Mouse (Mus musculus) neural tube, embryonic 11.5 days (tissue): ENCODE results near the gene Adgrg5. TPM values are rescaled to one million over a fixed set of nuclear protein-coding genes. Genes with fewer than 3 reads are reported as not detected.

Experiments
- ATAC-seq: fragments of 200-750 bp; cut with Nextera tagmentation; 2 replicates; pipeline ENCODE4 v1.8.0; 2017; ENCODE audit warnings: moderate number of reproducible peaks, mild to moderate bottlenecking, moderate TSS enrichment, moderate library complexity; ENCODE audit not compliant: insufficient read depth, low FRiP score, low TSS enrichment
- DNase-seq: peaks from one replicate; pipeline ENCODE4 v3.0.0-alpha.2; 2015; ENCODE audit warnings: low spot score
- H3K27ac ChIP-seq: fragments of 300-500 bp; sonication (generic); 2 replicates; pipeline ENCODE4 v1.5.1; 2014; ENCODE audit warnings: low read depth, mild to moderate bottlenecking, low read length
- H3K27me3 ChIP-seq: fragments of 300-500 bp; sonication (generic); 2 replicates; pipeline ENCODE4 v1.6.1; 2014; ENCODE audit warnings: mild to moderate bottlenecking, low read length, mixed read lengths; ENCODE audit not compliant: control insufficient read depth, insufficient read depth
- H3K36me3 ChIP-seq: fragments of 300-500 bp; sonication (generic); 2 replicates; pipeline ENCODE4 v1.6.1; 2014; ENCODE audit warnings: mild to moderate bottlenecking, low read length, moderate library complexity, mixed read lengths; ENCODE audit not compliant: control insufficient read depth, insufficient read depth
- H3K4me1 ChIP-seq: fragments of 300-500 bp; sonication (generic); 2 replicates; pipeline ENCODE4 v1.6.1; 2014; ENCODE audit warnings: low read length, mixed read lengths; ENCODE audit not compliant: control insufficient read depth, insufficient read depth
- H3K4me2 ChIP-seq: fragments of 300-500 bp; sonication (generic); 2 replicates; pipeline ENCODE4 v1.6.1; 2014; ENCODE audit warnings: low read depth, mild to moderate bottlenecking, moderate library complexity
- H3K4me3 ChIP-seq: fragments of 300-500 bp; sonication (generic); 2 replicates; pipeline ENCODE4 v1.5.1; 2014; ENCODE audit warnings: low read depth, low read length
- H3K9ac ChIP-seq: fragments of 300-500 bp; sonication (generic); 2 replicates; pipeline ENCODE4 v1.6.1; 2014; ENCODE audit warnings: mild to moderate bottlenecking, low read length
- H3K9me3 ChIP-seq: fragments of 300-500 bp; sonication (generic); 2 replicates; pipeline ENCODE4 v1.6.1; 2016; ENCODE audit warnings: low read length; ENCODE audit not compliant: control insufficient read depth
- WGBS: fragments of 180-500 bp; shearing (Covaris S2); extraction: QIAGEN DNeasy Blood & Tissue Kit; methylation state at CpG from one replicate; pipeline ENCODE4 v1.1.7; 2014; 5-methylcytosine and 5-hydroxymethylcytosine counted together
- polyA plus RNA-seq: library from polyadenylated mRNA; unstranded; fragments of >200 nt; fragmentation: Nextera tagmentation; extraction: Ambion mirVana; gene quantifications from 2 replicates; pipeline ENCODE4 v1.2.1, GENCODE M21; 2014

Adgrg5 gene
- polyA plus RNA-seq, 1 experiment from 2014 or later: not detected

GRCm38 (mm10) chr8:94922176-94922575 is 1.3 kb upstream of the Adgrg5 start:
- H3K4me1 ChIP-seq: peaks cover 3% of the 10 kb centered on the region; the same call in 1 of the 2 replicates
- no peak overlapping the region for H3K9ac ChIP-seq
- H3K36me3 ChIP-seq: no peaks in the 10 kb centered on the region
- 72% methylated on average over 6 of the region's 6 CpGs for WGBS
- H3K27me3 ChIP-seq: no peaks in the 10 kb centered on the region
- H3K9me3 ChIP-seq: no peaks in the 10 kb centered on the region
- DNase-seq (no peak), ATAC-seq (no peak)
- no peak overlapping the region for H3K27ac ChIP-seq
- no peak overlapping the region for H3K4me2 ChIP-seq
- no peak overlapping the region for H3K4me3 ChIP-seq

DNA sequence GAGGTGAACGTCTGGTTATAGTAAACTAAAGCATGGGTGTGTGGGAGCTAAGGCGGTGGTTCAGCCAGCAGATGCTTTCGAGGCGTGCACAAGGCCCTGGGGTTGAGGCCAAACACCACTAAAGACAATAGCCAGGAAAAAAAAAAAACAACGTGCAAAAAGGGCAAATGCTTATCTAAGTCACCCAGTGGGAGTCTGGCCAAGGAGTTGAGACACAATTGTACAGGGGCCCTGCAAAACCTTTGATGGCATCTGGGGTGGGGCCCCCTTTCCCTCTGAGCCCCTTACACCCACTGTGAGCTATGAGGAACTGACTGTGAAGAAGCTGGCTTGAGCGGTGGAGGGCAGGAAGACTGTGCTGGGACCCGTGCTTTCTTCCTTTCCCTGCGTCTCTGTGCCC is 892 bp upstream of the Adgrg5 start:
- no peaks in the 10 kb centered on the region for H3K27me3 ChIP-seq
- H3K9ac ChIP-seq: no peak overlapping the region
- no peak overlapping the region for H3K27ac ChIP-seq
- no peak overlapping the region for H3K4me2 ChIP-seq
- H3K9me3 ChIP-seq: no peaks in the 10 kb centered on the region
- no peak overlapping the region for H3K4me3 ChIP-seq
- peaks cover 2% of the 10 kb centered on the region; the same call in 1 of the 2 replicates for H3K4me1 ChIP-seq
- no peaks in the 10 kb centered on the region for H3K36me3 ChIP-seq
- DNase-seq: no peak
- 35% methylated on average over 8 of the region's 8 CpGs for WGBS
- no peak for ATAC-seq

DNA sequence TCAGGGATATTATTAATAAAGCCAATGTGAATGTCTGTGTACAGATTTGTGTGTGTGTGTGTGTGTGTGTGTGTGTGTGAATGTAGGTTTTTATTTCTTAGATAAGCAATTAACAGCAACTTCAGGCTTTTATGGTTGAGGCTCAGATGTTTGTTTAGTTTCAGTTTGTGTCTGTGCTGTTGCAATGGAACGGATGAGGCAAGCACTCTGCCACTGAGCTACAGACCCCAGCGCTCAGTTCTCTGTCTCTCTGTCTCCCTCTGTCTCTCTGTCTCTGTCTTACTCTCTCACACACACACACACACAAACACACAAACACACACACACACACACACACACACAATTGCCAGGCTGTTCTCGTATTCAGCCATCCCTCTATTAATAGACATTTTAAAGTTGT is 4.7 kb downstream of the Adgrg5 start:
- Histone ChIP-seq H3K4me2 (no peak overlapping the region), H3K4me1 (no peaks in the 10 kb centered on the region), H3K27ac (no peak overlapping the region), H3K9ac (no peak overlapping the region), H3K36me3 (no peaks in the 10 kb centered on the region), H3K27me3 (no peaks in the 10 kb centered on the region), H3K9me3 (no peaks in the 10 kb centered on the region), H3K4me3 (no peak overlapping the region)
- no peak for DNase-seq
- WGBS: 86% methylated on average over 3 of the region's 3 CpGs
- ATAC-seq: no peak

- DNase-seq (no peak), ATAC-seq (no peak)
- no peaks in the 10 kb centered on the region for H3K27me3 ChIP-seq
- no peak overlapping the region for H3K9ac ChIP-seq
- no peaks in the 10 kb centered on the region for H3K9me3 ChIP-seq
- no peaks in the 10 kb centered on the region for H3K4me1 ChIP-seq
- no peak overlapping the region for H3K27ac ChIP-seq
- WGBS: 62% methylated on average over 5 of the region's 5 CpGs
- H3K4me2 ChIP-seq: no peak overlapping the region
- H3K4me3 ChIP-seq: no peak overlapping the region
- H3K36me3 ChIP-seq: no peaks in the 10 kb centered on the region
Observed at GRCm38 (mm10) chr8:94933918-94934317, 10.4 kb downstream of the Adgrg5 start.

- H3K27ac ChIP-seq: no peak overlapping the region
- no peaks in the 10 kb centered on the region for H3K9me3 ChIP-seq
- H3K27me3 ChIP-seq: no peaks in the 10 kb centered on the region
- ATAC-seq (no peak), DNase-seq (no peak)
- H3K9ac ChIP-seq: no peak overlapping the region
- WGBS: 81% methylated on average over 3 of the region's 3 CpGs
- no peak overlapping the region for H3K4me2 ChIP-seq
- H3K4me3 ChIP-seq: no peak overlapping the region
- no peaks in the 10 kb centered on the region for H3K4me1 ChIP-seq
- H3K36me3 ChIP-seq: no peaks in the 10 kb centered on the region
Observed at GRCm38 (mm10) chr8:94935172-94935571, 11.7 kb downstream of the Adgrg5 start.

GRCm38 (mm10) chr8:94942566-94942965 is 19.1 kb downstream of the Adgrg5 start:
- Histone ChIP-seq H3K27me3 (no peaks in the 10 kb centered on the region), H3K36me3 (no peaks in the 10 kb centered on the region), H3K9ac (no peak overlapping the region), H3K4me1 (no peaks in the 10 kb centered on the region), H3K27ac (no peak overlapping the region), H3K9me3 (no peaks in the 10 kb centered on the region), H3K4me3 (no peak overlapping the region), H3K4me2 (no peak overlapping the region)
- WGBS: 15% methylated on average over 6 of the region's 6 CpGs
- DNase-seq (peak; percentile 75), ATAC-seq (no peak)

- DNase-seq: no peak
- ATAC-seq: no peak
- WGBS: 58% methylated on average over 6 of the region's 6 CpGs
- Histone ChIP-seq H3K9ac (no peak overlapping the region), H3K4me1 (no peaks in the 10 kb centered on the region), H3K27me3 (no peaks in the 10 kb centered on the region), H3K4me3 (no peak overlapping the region), H3K36me3 (no peaks in the 10 kb centered on the region), H3K4me2 (no peak overlapping the region), H3K27ac (no peak overlapping the region), H3K9me3 (no peaks in the 10 kb centered on the region)
Observed at GRCm38 (mm10) chr8:94945185-94945584, 21.7 kb downstream of the Adgrg5 start.

- Histone ChIP-seq H3K27me3 (no peaks in the 10 kb centered on the region), H3K27ac (no peak overlapping the region), H3K36me3 (no peaks in the 10 kb centered on the region), H3K9me3 (no peaks in the 10 kb centered on the region), H3K9ac (no peak overlapping the region), H3K4me3 (no peak overlapping the region), H3K4me2 (no peak overlapping the region), H3K4me1 (no peaks in the 10 kb centered on the region)
- ATAC-seq (no peak), DNase-seq (no peak)
- WGBS: 70% methylated on average over 4 of the region's 4 CpGs
Observed at GRCm38 (mm10) chr8:94948421-94948820, 24.9 kb downstream of the Adgrg5 start.

DNA sequence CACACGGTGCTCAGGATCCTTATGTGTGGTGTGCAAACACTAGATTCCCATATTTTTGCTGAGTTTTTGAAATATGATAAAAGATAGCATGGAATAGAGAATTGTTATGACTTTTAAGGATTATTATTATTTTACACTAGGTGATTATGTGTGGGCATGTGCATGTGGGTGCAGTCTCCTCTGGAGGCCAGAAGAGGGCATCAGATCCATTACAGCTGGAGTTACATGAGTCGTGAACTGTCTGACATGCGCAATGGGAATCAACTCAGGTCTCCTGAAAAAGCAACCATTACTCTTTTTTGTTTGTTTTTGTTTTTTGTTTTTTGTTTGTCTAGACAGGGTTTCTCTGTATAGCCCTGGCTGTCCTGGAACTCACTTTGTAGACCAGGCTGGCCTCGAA is 25.5 kb downstream of the Adgrg5 start:
- Histone ChIP-seq H3K4me2 (no peak overlapping the region), H3K9me3 (no peaks in the 10 kb centered on the region), H3K4me1 (no peaks in the 10 kb centered on the region), H3K36me3 (no peaks in the 10 kb centered on the region), H3K4me3 (no peak overlapping the region), H3K27me3 (no peaks in the 10 kb centered on the region), H3K9ac (no peak overlapping the region), H3K27ac (no peak overlapping the region)
- DNase-seq: no peak
- no peak for ATAC-seq
- 89% methylated on average over 4 of the region's 4 CpGs for WGBS
